Mouse (Mus musculus) myocyte (in vitro differentiated cells): Measurements from ENCODE around the gene Ppp2r2c. TPM values are rescaled to one million over a fixed set of nuclear protein-coding genes. Genes with fewer than 3 reads are reported as not detected.
A peak's percentile ranks its signal among the peaks of the same experiment; 100 is the strongest.

Source experiments
- H3K27me3 ChIP-seq: one replicate; pipeline ENCODE4 v1.6.1; 2011; ENCODE audit not compliant: control insufficient read depth, insufficient read depth, insufficient read length
- H3K36me3 ChIP-seq: one replicate; pipeline ENCODE4 v1.6.1; 2011; ENCODE audit not compliant: control insufficient read depth, insufficient read depth
- H3K4me2 ChIP-seq: one replicate; pipeline ENCODE4 v1.6.1; 2011; ENCODE audit warnings: low read depth, control low read depth
- H3K4me3 ChIP-seq: one replicate; pipeline ENCODE4 v1.5.1; 2011; ENCODE audit warnings: mild to moderate bottlenecking, control low read depth, moderate library complexity
- H3K79me2 ChIP-seq: one replicate; pipeline ENCODE4 v1.6.1; 2011; ENCODE audit not compliant: control insufficient read depth, insufficient read depth
- H3ac ChIP-seq: one replicate; pipeline ENCODE4 v1.6.1; 2011; ENCODE audit not compliant: control insufficient read depth, insufficient read length
- CEBPB ChIP-seq: IDR thresholded peaks from 2 replicates; pipeline ENCODE4 v1.6.1; 2011; ENCODE audit warnings: mild to moderate bottlenecking, moderate library complexity; ENCODE audit not compliant: poor library complexity, insufficient read depth, severe bottlenecking
- E2F4 ChIP-seq: IDR thresholded peaks from one replicate; pipeline ENCODE4 v1.6.1; 2011; ENCODE audit warnings: mild to moderate bottlenecking, control low read depth, moderate library complexity; ENCODE audit not compliant: insufficient read depth
- MAX ChIP-seq: IDR thresholded peaks from one replicate; pipeline ENCODE4 v1.6.1; 2011; ENCODE audit warnings: low read depth, mild to moderate bottlenecking, control low read depth
- MYOD1 ChIP-seq, 3 experiments: IDR thresholded peaks; one replicate each; pipeline ENCODE4 v1.6.1; 2011; ENCODE audit warnings: control low read depth in 2 of 3, low read depth in 2 of 3, mild to moderate bottlenecking in 2 of 3, moderate library complexity in 1 of 3; ENCODE audit not compliant: insufficient read length in 2 of 3, control insufficient read depth in 1 of 3
- MYOG ChIP-seq, 3 experiments: IDR thresholded peaks; one replicate each; pipeline ENCODE4 v1.6.1; 2011; ENCODE audit warnings: control low read depth in 2 of 3, low read depth in 2 of 3, mild to moderate bottlenecking in 2 of 3; ENCODE audit not compliant: insufficient read length in 2 of 3, control insufficient read depth in 1 of 3, insufficient read depth in 1 of 3
- POLR2A ChIP-seq: IDR thresholded peaks from one replicate; pipeline ENCODE4 v1.6.1; 2011; ENCODE audit warnings: low read depth, mild to moderate bottlenecking, control low read depth, moderate library complexity; ENCODE audit not compliant: insufficient read length
- POLR2AphosphoS2 ChIP-seq: IDR thresholded peaks from one replicate; pipeline ENCODE4 v1.6.1; 2011; ENCODE audit warnings: low read depth, control low read depth; ENCODE audit not compliant: insufficient read length
- REST ChIP-seq: IDR thresholded peaks from one replicate; pipeline ENCODE4 v1.6.1; 2011; ENCODE audit warnings: mild to moderate bottlenecking, control low read depth, moderate library complexity; ENCODE audit not compliant: insufficient read depth, insufficient read length
- SRF ChIP-seq: IDR thresholded peaks from one replicate; pipeline ENCODE4 v1.6.1; 2011; ENCODE audit warnings: low read depth; ENCODE audit not compliant: control insufficient read depth, insufficient read length
- TCF12 ChIP-seq: IDR thresholded peaks from one replicate; pipeline ENCODE4 v1.6.1; 2011; ENCODE audit warnings: mild to moderate bottlenecking, control low read depth; ENCODE audit not compliant: poor library complexity, insufficient read depth, severe bottlenecking
- TCF3 ChIP-seq: IDR thresholded peaks from one replicate; pipeline ENCODE4 v1.6.1; 2011; ENCODE audit warnings: low read depth, control low read depth; ENCODE audit not compliant: insufficient read length
- USF1 ChIP-seq: IDR thresholded peaks from one replicate; pipeline ENCODE4 v1.6.1; 2011; ENCODE audit warnings: low read depth, mild to moderate bottlenecking, control low read depth, moderate library complexity
- polyA plus RNA-seq: library from polyadenylated mRNA; unstranded; fragments of >200 nt; fragmentation: generic; extraction: Trizol; gene quantifications from one replicate; pipeline ENCODE4 v1.2.1, GENCODE M21; 2012; ENCODE audit warnings: missing spikeins

Gene Ppp2r2c
- polyA plus RNA-seq, 1 experiment, result 0.01 TPM

GRCm38 (mm10) chr5:36895621-36896573 lies 27.6 kb downstream of the Ppp2r2c start:
- Histone ChIP-seq H3K27me3 (peaks cover 37% of the 10 kb centered on the region), H3ac (no peak overlapping the region), H3K4me2 (no peak overlapping the region), H3K4me3 (no peak overlapping the region), H3K79me2 (no peaks in the 10 kb centered on the region), H3K36me3 (no peaks in the 10 kb centered on the region)
- TF ChIP-seq REST (peak; percentile 84), TCF12 (no peak)

- no peaks in the 10 kb centered on the region for H3K36me3 ChIP-seq
- TF ChIP-seq SRF (no peak), MAX (no peak), MYOG (IDR thresholded peaks at IDR 0.05; ENCODE audit: control insufficient read depth in 1 of 3, insufficient read depth in 1 of 3, insufficient read length in 2 of 3, low read depth in 2 of 3) (no peak), TCF12 (no peak), MYOD1 (IDR thresholded peaks at IDR 0.05; ENCODE audit: control insufficient read depth in 1 of 3, insufficient read length in 2 of 3, low read depth in 2 of 3) (no peak)
- no peak overlapping the region for H3K4me3 ChIP-seq
- no peak overlapping the region for H3ac ChIP-seq
- H3K27me3 ChIP-seq, result peaks cover 27% of the 10 kb centered on the region
- H3K4me2 ChIP-seq, result no peak overlapping the region
- H3K79me2 ChIP-seq, result no peaks in the 10 kb centered on the region
Measured at GRCm38 (mm10) chr5:36897999-36898398, 29.7 kb downstream of the Ppp2r2c start.

DNA sequence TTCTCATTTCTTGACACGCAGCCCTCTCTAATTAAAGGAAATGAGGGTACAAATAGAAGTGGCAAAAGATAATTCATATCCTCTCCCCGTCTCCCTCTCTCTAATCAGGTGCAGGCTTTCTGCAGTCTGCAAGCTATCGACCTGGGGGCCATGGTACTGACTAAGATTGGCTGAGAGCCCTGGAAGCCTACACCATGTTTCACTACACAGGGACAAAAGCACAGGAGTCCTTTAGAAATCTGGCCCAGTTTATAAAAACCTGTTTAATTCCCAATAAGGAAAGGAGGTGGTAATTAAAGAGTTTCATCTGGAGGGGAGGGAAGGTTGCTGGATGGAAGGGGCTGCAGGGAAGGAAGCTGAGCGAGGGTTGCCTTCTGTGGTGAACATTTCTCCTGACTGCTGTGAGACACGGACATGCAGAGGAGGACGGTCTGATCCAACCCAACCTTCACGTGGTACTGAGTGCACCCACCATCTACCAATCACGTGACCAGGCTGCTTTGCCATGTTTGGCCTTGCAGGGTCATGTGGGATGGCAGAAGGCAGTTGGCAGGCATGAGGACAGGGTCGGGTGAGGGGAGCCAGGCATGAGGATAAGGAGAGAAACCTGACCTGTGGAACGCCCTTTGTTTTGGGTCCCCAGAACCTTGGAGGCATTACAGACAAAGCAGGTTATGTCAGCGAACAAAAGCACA lies 30.2 kb downstream of the Ppp2r2c start:
- H3K27me3 ChIP-seq, result peaks cover 21% of the 10 kb centered on the region
- H3K36me3 ChIP-seq, result no peaks in the 10 kb centered on the region
- H3ac ChIP-seq, result no peak overlapping the region
- H3K4me2 ChIP-seq, result no peak overlapping the region
- TF ChIP-seq MYOG (IDR thresholded peaks at IDR 0.05; ENCODE audit: control insufficient read depth in 1 of 3, insufficient read depth in 1 of 3, insufficient read length in 2 of 3, low read depth in 2 of 3) (no peak), TCF3 (no peak), MAX (no peak)
- H3K79me2 ChIP-seq, result no peaks in the 10 kb centered on the region
- H3K4me3 ChIP-seq, result no peak overlapping the region

DNA sequence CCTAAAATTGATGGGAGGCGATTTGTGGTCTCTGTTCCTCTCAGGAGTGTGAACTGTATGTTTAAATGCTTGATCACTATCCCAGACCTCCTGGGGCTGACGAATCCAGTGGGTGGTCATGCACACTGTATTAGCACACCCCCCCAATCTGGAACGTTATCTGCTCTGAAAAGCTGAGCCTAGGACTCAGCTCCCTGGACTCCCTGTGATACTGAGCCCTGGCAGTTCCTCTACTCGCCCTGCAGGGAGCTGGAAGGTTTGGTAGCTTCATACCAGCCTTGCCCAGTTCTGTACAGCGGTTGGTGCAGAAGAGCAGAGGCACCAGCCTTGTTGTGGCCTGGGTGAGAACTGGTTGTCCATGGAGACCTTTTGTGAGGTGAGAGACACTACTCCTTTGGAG lies 31.1 kb downstream of the Ppp2r2c start:
- Histone ChIP-seq H3K27me3 (peaks cover 29% of the 10 kb centered on the region), H3ac (no peak overlapping the region), H3K4me3 (no peak overlapping the region), H3K79me2 (no peaks in the 10 kb centered on the region), H3K36me3 (no peaks in the 10 kb centered on the region), H3K4me2 (no peak overlapping the region)
- TF ChIP-seq MYOD1 (IDR thresholded peaks at IDR 0.05; ENCODE audit: control insufficient read depth in 1 of 3, insufficient read length in 2 of 3, low read depth in 2 of 3), result no peak
- no peak for TF ChIP-seq REST
- TF ChIP-seq TCF12, result no peak
- no peak for TF ChIP-seq CEBPB
- TF ChIP-seq MYOG (IDR thresholded peaks at IDR 0.05; ENCODE audit: control insufficient read depth in 1 of 3, insufficient read depth in 1 of 3, insufficient read length in 2 of 3, low read depth in 2 of 3), result no peak
- no peak for TF ChIP-seq MAX
- TF ChIP-seq SRF, result no peak
- TF ChIP-seq POLR2A, result no peak
- no peak for TF ChIP-seq USF1
- TF ChIP-seq E2F4, result no peak
- TF ChIP-seq POLR2AphosphoS2, result no peak
- no peak for TF ChIP-seq TCF3

GRCm38 (mm10) chr5:36900189-36900619 lies 31.9 kb downstream of the Ppp2r2c start:
- peaks cover 38% of the 10 kb centered on the region for H3K27me3 ChIP-seq
- no peaks in the 10 kb centered on the region for H3K79me2 ChIP-seq
- TF ChIP-seq REST (no peak), MAX (no peak), E2F4 (no peak)

More at GRCm38 (mm10) chr5:36900189-36900619, 31.9 kb downstream of the Ppp2r2c start:
- H3K36me3 ChIP-seq, result no peaks in the 10 kb centered on the region
- H3ac ChIP-seq, result no peak overlapping the region
- no peak overlapping the region for H3K4me2 ChIP-seq
- H3K4me3 ChIP-seq, result no peak overlapping the region
